Mouse (Mus musculus) adrenal gland, adult 10 weeks (tissue): ENCODE data around the gene Fam234b. TPM values are rescaled to one million over a fixed set of nuclear protein-coding genes. Genes with fewer than 3 reads are reported as not detected.

Experiments
- polyA plus RNA-seq: library from polyadenylated mRNA; stranded (reverse); fragments of 350-450 nt; fragmentation: Illumina TruSeq; extraction: RNeasy Lipid Tissue Mini Kit (QIAGEN cat#74804); gene quantifications from one replicate; pipeline ENCODE4 v1.2.3, GENCODE M21; 2014; ENCODE audit warnings: low read depth, low replicate concordance

Fam234b gene
- 17.3 TPM for polyA plus RNA-seq

DNA sequence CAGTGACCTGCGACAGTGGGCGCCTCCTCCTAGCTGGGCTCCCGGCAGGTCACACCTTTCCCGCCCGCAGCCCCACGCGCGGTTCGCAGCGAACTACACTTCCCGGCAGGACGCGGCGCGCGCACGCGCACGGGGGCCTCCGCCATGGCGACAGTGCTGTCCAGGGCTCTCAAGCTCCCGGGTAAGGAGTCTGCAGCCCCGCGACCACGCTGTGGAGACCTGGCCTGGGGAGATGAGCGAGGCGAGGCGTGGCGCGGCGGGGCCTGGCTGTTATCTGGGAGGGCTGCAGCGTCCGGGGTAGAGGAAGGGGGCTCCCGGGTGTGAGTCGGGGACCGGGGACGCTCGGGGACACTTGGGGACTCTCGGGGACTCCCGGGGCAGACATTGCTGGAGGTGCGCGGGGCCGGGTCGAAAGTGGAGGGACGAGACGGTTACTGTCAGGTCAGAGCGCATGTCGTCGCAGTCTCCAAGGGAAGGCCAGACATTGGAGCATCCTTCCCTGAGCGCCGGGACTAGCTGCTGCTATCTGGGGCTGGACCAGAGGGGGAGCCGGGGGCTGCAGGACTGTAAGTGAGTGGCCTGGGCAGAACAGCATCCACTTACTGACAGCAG is at the start of gene Fam234b, which contains the start of gene Hebp1:
Gene Fam234b, plus strand, starts transcription at position 57 of the 612 bp plus-strand sequence.
Gene Hebp1, minus strand, starts transcription at position 102 of the 612 bp plus-strand sequence.

GRCm38 (mm10) chr6:135254153-135254552 is 56.4 kb downstream of the Fam234b start, which contains the start of gene Gsg1:
Gene Gsg1, minus strand, starts transcription at chr6:135254351.

Other genes starting within 250 kb of the Fam234b start
- 8.7 TPM for gene Apold1, start 216.3 kb upstream of the Fam234b start, polyA plus RNA-seq
- gene Ddx47, start 186.4 kb upstream of the Fam234b start, polyA plus RNA-seq = 175 TPM
- 0.29 TPM for gene Gprc5a, start 132.3 kb upstream of the Fam234b start, polyA plus RNA-seq
- not detected for gene Gprc5d, start 79.7 kb upstream of the Fam234b start, polyA plus RNA-seq
- gene Hebp1, start within 50 bp of the Fam234b start, polyA plus RNA-seq = 2.4 TPM
- not detected for gene Gsg1, start 56.4 kb downstream of the Fam234b start, polyA plus RNA-seq
- gene Pbp2, start 112.4 kb downstream of the Fam234b start, polyA plus RNA-seq = not detected
- 138 TPM for gene Emp1, start 164.6 kb downstream of the Fam234b start, polyA plus RNA-seq